ENCODE assay signal across 8 mouse cellular contexts in the genomic region with DNA sequence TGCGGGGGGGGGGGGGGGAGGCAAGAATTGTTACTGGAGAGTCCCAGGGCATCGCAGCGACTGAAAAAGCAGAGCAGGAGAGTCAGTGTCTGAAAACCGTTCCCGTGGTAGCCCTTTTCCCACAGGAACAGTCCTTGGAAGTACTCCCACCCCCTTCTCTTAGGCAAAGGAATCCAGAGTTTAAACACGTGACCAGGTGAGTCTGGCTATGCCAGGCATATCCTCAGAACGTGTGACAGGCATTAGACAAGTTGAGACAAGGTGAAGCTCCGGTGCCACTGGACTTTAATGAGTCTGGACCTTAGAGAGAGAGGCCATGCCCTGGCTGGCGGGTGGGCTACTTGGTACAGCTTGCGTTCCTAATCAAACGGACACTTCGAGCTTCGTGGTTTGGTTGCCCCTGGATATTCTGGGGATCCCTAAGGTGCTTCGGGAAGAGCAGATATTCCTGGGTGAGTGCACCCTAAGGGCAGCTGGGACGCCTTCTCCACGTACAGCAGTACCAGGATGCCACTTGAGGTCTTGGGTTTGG. TPM values are rescaled to one million over a fixed set of nuclear protein-coding genes. Genes with fewer than 3 reads are reported as not detected.
A peak's percentile ranks its signal among the peaks of the same experiment; 100 is the strongest.
DNase-seq lines count a peak whose midpoint lies in the region; ATAC-seq and TF ChIP-seq lines count a peak whose summit lies in the region.

No protein-coding gene starts in this region.

- H3K9ac ChIP-seq in liver, embryonic 12.5 days: peak overlapping the region; percentile 84

- no peaks in the 10 kb centered on the region for H3K27me3 ChIP-seq in thymus, adult 2 months (ENCODE audit: control insufficient read depth, insufficient read depth, low read length)
- H3K27me3 ChIP-seq in liver, embryonic 12.5 days (replicated peaks): peaks cover 11% of the 10 kb centered on the region; the same call in 1 of the 2 replicates

- H3K36me3 ChIP-seq in thymus, adult 2 months (ENCODE audit: control insufficient read depth, insufficient read depth, low read length): no peaks in the 10 kb centered on the region
- H3K36me3 ChIP-seq in liver, embryonic 12.5 days: no peaks in the 10 kb centered on the region

- peaks cover 23% of the 10 kb centered on the region for H3K4me1 ChIP-seq in thymus, adult 2 months (replicated peaks; ENCODE audit: control insufficient read depth, insufficient read depth, low read length)
- peaks cover 37% of the 10 kb centered on the region for H3K4me1 ChIP-seq in liver, embryonic 12.5 days

- H3K27ac ChIP-seq in thymus, adult 2 months (ENCODE audit: control insufficient read depth, insufficient read depth, low read length): no peak overlapping the region
- peak overlapping the region; percentile 46; the same call in 1 of the 2 replicates for H3K27ac ChIP-seq in liver, embryonic 12.5 days

- H3K4me3 ChIP-seq in thymus, adult 2 months (ENCODE audit: control insufficient read depth, insufficient read depth, low read length): peak overlapping the region; percentile 63
- H3K4me3 ChIP-seq in liver, embryonic 12.5 days: peak overlapping the region; percentile 73

- no peak for ATAC-seq in liver, embryonic 12.5 days
- no peak for ATAC-seq in inflammation-experienced regulatory T-cells, adult 6 months

- peak; percentile 15 for DNase-seq in cerebellum, adult 9-10 months
- no peak for DNase-seq in cerebellum, adult 11-12 months
- DNase-seq in thymus, adult 2 months: peak; percentile 17
- no peak for DNase-seq in thymus, postnatal 10 days (ENCODE audit: low spot score in 2 of 2)
- no peak for DNase-seq in left cerebral cortex, adult 8-10 months (ENCODE audit: low spot score in 2 of 2)
- DNase-seq in adrenal gland, adult 8-10 months: no peak

- 53% methylated on average over 16 of the region's 16 CpGs for WGBS in thymus, adult 2 months
- 23% methylated on average over 16 of the region's 16 CpGs for WGBS in liver, embryonic 12.5 days (ENCODE audit: insufficient replicate concordance)

- TF ChIP-seq POLR2A in thymus, adult 2 months (IDR thresholded peaks at IDR 0.05; ENCODE audit: control insufficient read depth, extremely low read depth, insufficient read depth, low read length, poor library complexity): 0 out of 2 replicates have a peak, but pooled peaks have one; percentile 4

- H3K9me3 ChIP-seq in liver, embryonic 12.5 days (replicated peaks): no peaks in the 10 kb centered on the region

- TF ChIP-seq CTCF in thymus, adult 2 months (IDR thresholded peaks at IDR 0.05; ENCODE audit: borderline replicate concordance, control insufficient read depth, extremely low read depth, insufficient read depth, low read length, poor library complexity): no peak

- peak overlapping the region; percentile 99 for H3K4me2 ChIP-seq in liver, embryonic 12.5 days

RNA-seq across cellular contexts. Expression of a gene that starts 1.6 kb away (rescaled TPM):
- 9.3 and 10.6 TPM in 2 replicates for polyA plus RNA-seq in thymus, adult 2 months (2012; rRNA removed)
- polyA plus RNA-seq in liver, embryonic 12.5 days (2016; fragmentation: Nextera tagmentation; extraction: Ambion mirVana): 3.9 and 4.4 TPM in 2 replicates
- total RNA-seq in left cerebral cortex, adult 8-10 months (2022): 10 to 100 TPM; 36.1 to 37.2 (median 36.4) TPM
- 10 to 100 TPM; 22.0 to 35.1 (median 28.0) TPM for total RNA-seq in adrenal gland, adult 8-10 months (2022)
- 1 to 10 TPM; 1.0 to 1.3 (median 1.3) TPM for polyA plus RNA-seq in inflammation-experienced regulatory T-cells, adult 6 months (2017; shearing (Covaris generic))

Comparison
In these comparisons a context has a peak if more than half of its experiments do, and no peak if none do; other contexts are left out.
1. DNase-seq: peak in cerebellum, adult 9-10 months (single experiment) and thymus, adult 2 months (single experiment); none in cerebellum, adult 11-12 months (single experiment), thymus, postnatal 10 days (0 of 2), left cerebral cortex, adult 8-10 months (0 of 2) and adrenal gland, adult 8-10 months (single experiment).